Mouse (Mus musculus) lung, adult 2 months (tissue): Measurements from ENCODE around the gene Gm49661. TPM values are rescaled to one million over a fixed set of nuclear protein-coding genes. Genes with fewer than 3 reads are reported as not detected.

Experiments used
- DNase-seq: peaks from one replicate; pipeline ENCODE4 v3.0.0; 2022
- H3K4me1 ChIP-seq: fragments of 200-500 bp; 2 replicates; pipeline ENCODE4 v1.6.1; 2011; ENCODE audit warnings: low read length; ENCODE audit not compliant: control insufficient read depth, insufficient read depth
- H3K4me3 ChIP-seq: fragments of 200-500 bp; replicated peaks from 2 replicates; pipeline ENCODE3; 2011; ENCODE audit warnings: low read depth, mild to moderate bottlenecking, control low read depth, low read length; ENCODE audit errors: extremely low read depth
- CTCF ChIP-seq: fragments of 200-500 bp; IDR thresholded peaks from 2 replicates; pipeline ENCODE4 v1.5.1; 2011; ENCODE audit warnings: mild to moderate bottlenecking, low read length, control low read depth; ENCODE audit not compliant: insufficient read depth
- POLR2A ChIP-seq: fragments of 200-500 bp; IDR thresholded peaks from 2 replicates; pipeline ENCODE4 v1.6.1; 2011; ENCODE audit warnings: low read depth, mild to moderate bottlenecking, control low read depth, low read length, borderline replicate concordance; ENCODE audit errors: extremely low read depth
- WGBS: fragments of 180-500 bp; shearing (Covaris S2); methylation state at CpG from one replicate; pipeline ENCODE4 v1.1.7; 2018; 5-methylcytosine and 5-hydroxymethylcytosine counted together
- polyA plus RNA-seq: library from polyadenylated mRNA; depleted of rRNA; stranded (reverse); fragments of >200 nt; gene quantifications from 2 replicates; pipeline ENCODE4 v1.2.3, GENCODE M21; 2012; rRNA removed

Gm49661 gene
- polyA plus RNA-seq = not detected in 2 replicates

GRCm38 (mm10) chr8:84969241-84970134, at the start of gene Gm49661, which contains the start of the genes Prdx2 and Rnaseh2a:
TSS of gene Gm49661 (minus strand) at chr8:84969433.
TSS of gene Prdx2 (plus strand) at chr8:84969587.
TSS of gene Rnaseh2a (minus strand) at chr8:84969767.
- under 1% methylated on average over 56 of the region's 56 CpGs for WGBS
- peaks cover 9% of the 10 kb centered on the region for H3K4me1 ChIP-seq

GRCm38 (mm10) chr8:85017209-85017608, 48.0 kb upstream of the Gm49661 start:
- Histone ChIP-seq H3K4me3 (no peak overlapping the region), H3K4me1 (no peaks in the 10 kb centered on the region)
- no peak for DNase-seq
- TF ChIP-seq POLR2A (no peak), CTCF (no peak)
- 48% methylated on average over 5 of the region's 5 CpGs for WGBS

More at GRCm38 (mm10) chr8:84969241-84970134, at the start of gene Gm49661, which contains the start of the genes Prdx2 and Rnaseh2a:
- TF ChIP-seq POLR2A (peak; percentile 83; the same call in 1 of the 2 replicates), CTCF (no peak)
- H3K4me3 ChIP-seq = peak within 1 kb of the TSS; percentile 90
- DNase-seq = peak; percentile 70

- 60% methylated on average over 10 of the region's 10 CpGs for WGBS
These were observed 47.5 kb upstream of the Gm49661 start for GRCm38 (mm10) chr8:85016724-85017123.

GRCm38 (mm10) chr8:85014431-85014830, 45.2 kb upstream of the Gm49661 start, which contains the start of gene Best2:
TSS of gene Best2 (minus strand) at chr8:85014531.
- no peaks in the 10 kb centered on the region for H3K4me1 ChIP-seq
- 57% methylated on average over 2 of the region's 2 CpGs for WGBS
- H3K4me3 ChIP-seq = peak within 1 kb of the TSS; percentile 26
- no peak for DNase-seq
- no peak for TF ChIP-seq CTCF
- no peak for TF ChIP-seq POLR2A

More at GRCm38 (mm10) chr8:85016724-85017123, 47.5 kb upstream of the Gm49661 start:
- TF ChIP-seq POLR2A (no peak), CTCF (no peak)
- H3K4me1 ChIP-seq = no peaks in the 10 kb centered on the region
- no peak for DNase-seq
- H3K4me3 ChIP-seq = no peak overlapping the region

- TF ChIP-seq POLR2A (no peak), CTCF (peak; percentile 63)
- WGBS = 6% methylated on average over 26 of the region's 26 CpGs
These were observed 44.1 kb upstream of the Gm49661 start for GRCm38 (mm10) chr8:85013230-85013840.

GRCm38 (mm10) chr8:85011242-85011641, 42.0 kb upstream of the Gm49661 start:
- H3K4me1 ChIP-seq = no peaks in the 10 kb centered on the region
- no peak for DNase-seq
- 11% methylated on average over 28 of the region's 28 CpGs for WGBS
- TF ChIP-seq POLR2A (no peak), CTCF (no peak)
- no peak overlapping the region for H3K4me3 ChIP-seq

More at GRCm38 (mm10) chr8:85013230-85013840, 44.1 kb upstream of the Gm49661 start:
- Histone ChIP-seq H3K4me1 (no peaks in the 10 kb centered on the region), H3K4me3 (peak overlapping the region; percentile 26)
- DNase-seq = peak; percentile 71

GRCm38 (mm10) chr8:85007686-85008085, 38.5 kb upstream of the Gm49661 start:
- DNase-seq = peak; percentile 45
- 15% methylated on average over 25 of the region's 25 CpGs for WGBS
- no peak overlapping the region for H3K4me3 ChIP-seq
- no peaks in the 10 kb centered on the region for H3K4me1 ChIP-seq
- TF ChIP-seq POLR2A = no peak
- TF ChIP-seq CTCF = no peak

GRCm38 (mm10) chr8:84997649-84998295, 28.5 kb upstream of the Gm49661 start:
- H3K4me1 ChIP-seq = peaks cover 2% of the 10 kb centered on the region; the same call in 1 of the 2 replicates
- H3K4me3 ChIP-seq = no peak overlapping the region
- TF ChIP-seq POLR2A (no peak), CTCF (peak; percentile 83)
- DNase-seq = peak; percentile 88
- WGBS = 7% methylated on average over 19 of the region's 19 CpGs

- Histone ChIP-seq H3K4me3 (no peak overlapping the region), H3K4me1 (peaks cover 2% of the 10 kb centered on the region; the same call in 1 of the 2 replicates)
- no peak for TF ChIP-seq CTCF
- TF ChIP-seq POLR2A = no peak
- DNase-seq = no peak
- WGBS = 89% methylated on average over 5 of the region's 5 CpGs
These were observed 27.7 kb upstream of the Gm49661 start for GRCm38 (mm10) chr8:84996978-84997377.
